Mouse (Mus musculus): ENCODE measurements around the gene Dmrtc1c1.
"Not testable (repeated sequence)": the region's sequence is repeated elsewhere in the genome, so short reads cannot be mapped to it uniquely, and the experiment has no call there.

The Dmrtc1c1 gene

DNA sequence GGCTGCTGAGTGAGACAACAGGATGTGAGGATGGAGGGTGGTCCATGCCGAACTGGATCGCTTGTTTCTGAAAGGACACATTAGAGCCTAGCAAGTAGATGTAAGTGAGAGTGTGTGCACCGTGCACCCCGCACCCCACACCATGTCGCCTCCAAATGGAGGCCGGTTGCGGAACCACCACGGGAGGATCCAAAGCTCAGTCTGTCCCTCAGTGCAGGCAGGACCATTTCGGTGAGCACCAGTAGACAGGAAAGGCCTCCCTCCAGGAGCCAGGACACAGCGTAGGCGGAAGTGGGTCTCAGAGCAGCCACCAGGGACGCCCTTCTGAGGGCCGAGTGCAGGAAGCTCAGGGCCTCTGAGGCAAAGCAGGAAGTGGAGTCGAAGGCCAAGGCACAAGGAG lies at the start of gene Dmrtc1c1:
TSS of gene Dmrtc1c1 (plus strand) at position 301 of the 400 bp plus-strand sequence.
- not testable (repeated sequence) for DNase-seq (ENCODE audit: low read depth, low spot score)

DNA sequence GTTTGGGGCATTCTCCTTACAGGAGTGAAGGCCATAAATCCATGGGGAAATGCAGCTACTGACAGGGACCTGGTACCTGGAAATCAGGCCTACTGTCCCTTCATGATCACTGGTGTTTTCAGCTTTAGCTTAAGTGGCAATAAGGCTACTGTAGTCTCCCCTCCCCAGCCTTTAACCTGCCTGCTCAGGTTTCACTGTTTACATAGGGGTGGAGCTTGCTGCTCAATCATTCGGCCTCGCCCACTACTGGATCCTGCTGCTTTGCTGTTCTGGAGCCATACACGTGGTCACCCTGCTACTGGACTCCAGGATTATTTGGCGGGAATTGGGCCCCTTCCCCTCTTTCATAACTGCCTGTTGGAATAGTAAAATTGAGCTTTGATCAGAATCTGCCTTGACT lies 36.9 kb upstream of the Dmrtc1c1 start:
- DNase-seq (ENCODE audit: low read depth, low spot score), result no peak

DNA sequence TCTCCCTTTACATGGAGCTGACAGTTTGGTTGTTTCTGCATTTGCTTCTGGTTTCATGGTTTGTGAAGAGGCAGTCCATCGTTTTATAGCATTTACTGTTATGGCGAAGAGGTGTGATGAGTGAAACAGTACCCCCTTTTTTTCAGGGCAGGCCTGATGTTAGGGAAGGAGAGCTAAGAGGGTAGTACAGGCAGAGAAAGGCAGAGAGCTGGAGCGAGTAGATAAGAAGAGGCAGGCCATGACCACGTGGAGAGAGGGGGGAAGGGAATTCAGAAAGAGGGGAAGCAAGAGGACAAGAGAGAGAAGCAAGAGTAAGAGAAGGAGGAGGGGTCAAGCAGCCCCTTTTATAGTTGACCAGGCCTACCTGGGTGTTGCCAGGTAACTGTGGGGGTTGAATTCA lies 9.5 kb downstream of the Dmrtc1c1 start:
- DNase-seq (ENCODE audit: low read depth, low spot score), result no peak

DNA sequence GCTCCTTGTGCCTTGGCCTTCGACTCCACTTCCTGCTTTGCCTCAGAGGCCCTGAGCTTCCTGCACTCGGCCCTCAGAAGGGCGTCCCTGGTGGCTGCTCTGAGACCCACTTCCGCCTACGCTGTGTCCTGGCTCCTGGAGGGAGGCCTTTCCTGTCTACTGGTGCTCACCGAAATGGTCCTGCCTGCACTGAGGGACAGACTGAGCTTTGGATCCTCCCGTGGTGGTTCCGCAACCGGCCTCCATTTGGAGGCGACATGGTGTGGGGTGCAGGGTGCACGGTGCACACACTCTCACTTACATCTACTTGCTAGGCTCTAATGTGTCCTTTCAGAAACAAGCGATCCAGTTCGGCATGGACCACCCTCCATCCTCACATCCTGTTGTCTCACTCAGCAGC lies 51.8 kb downstream of the Dmrtc1c1 start, which contains the start of gene Dmrtc1c2:
TSS of gene Dmrtc1c2 (minus strand) at position 101 of the 400 bp plus-strand sequence.
- not testable (repeated sequence) for DNase-seq (ENCODE audit: low read depth, low spot score)

All from A20 (cell line).